26 mouse cellular contexts compared by ENCODE assay signal in genomic region chr5:57803890-57804289, GRCm38 (mm10).
"Had no signal": no experiment of that assay in that cellular context is flagged by ENCODE, and none has a peak within 500 bp of the region (broad histone marks: within the 10 kb centered on the region; RNA-seq: fewer than 3 reads in every experiment).

No protein-coding gene starts in this region.

- H3K4me1 ChIP-seq: embryonic facial prominence, embryonic 10.5 days; embryonic facial prominence, embryonic 12.5 days; embryonic facial prominence, embryonic 13.5 days; embryonic facial prominence, embryonic 15.5 days; forebrain, embryonic 10.5 days; forebrain, embryonic 12.5 days; forebrain, embryonic 13.5 days had no signal

- H3K9ac ChIP-seq: embryonic facial prominence, embryonic 12.5 days; embryonic facial prominence, embryonic 13.5 days; embryonic facial prominence, embryonic 15.5 days; forebrain, embryonic 12.5 days; forebrain, embryonic 13.5 days; forebrain, embryonic 15.5 days; forebrain, postnatal 0 days had no signal

- H3K4me3 ChIP-seq: embryonic facial prominence, embryonic 10.5 days; embryonic facial prominence, embryonic 12.5 days; embryonic facial prominence, embryonic 13.5 days; embryonic facial prominence, embryonic 15.5 days; erythroblast, embryonic 14.5 days; forebrain, embryonic 10.5 days; forebrain, embryonic 12.5 days; forebrain, embryonic 13.5 days; forebrain, embryonic 15.5 days; gastrocnemius, adult 2 months had no signal

- H3K36me3 ChIP-seq: embryonic facial prominence, embryonic 10.5 days; embryonic facial prominence, embryonic 12.5 days; embryonic facial prominence, embryonic 13.5 days; embryonic facial prominence, embryonic 15.5 days; forebrain, embryonic 10.5 days; forebrain, embryonic 12.5 days; forebrain, embryonic 15.5 days had no signal

- DNase-seq: cerebellum, adult 18-20 months; cerebellum, adult 2 months; cerebellum, adult 8-10 months; cerebellum, adult 9-10 months; cerebellum, adult 9-11 months; cerebellum, postnatal 25 days; cerebellum, postnatal 36 days; embryo, embryonic 11 days; forebrain, postnatal 0 days; gastrocnemius, adult 2 months; gastrocnemius, postnatal 10 days; gastrocnemius, postnatal 14 days; gastrocnemius, postnatal 25 days; gastrocnemius, postnatal 36 days; heart, adult 11 months had no signal

- ATAC-seq: forebrain, embryonic 13.5 days; forebrain, embryonic 14.5 days; forebrain, embryonic 15.5 days; forebrain, embryonic 16.5 days; forebrain, postnatal 0 days had no signal

- H3K27me3 ChIP-seq: embryonic facial prominence, embryonic 12.5 days; embryonic facial prominence, embryonic 13.5 days; embryonic facial prominence, embryonic 15.5 days; forebrain, embryonic 12.5 days; forebrain, embryonic 13.5 days; forebrain, embryonic 15.5 days had no signal

- H3K27ac ChIP-seq: embryonic facial prominence, embryonic 10.5 days; embryonic facial prominence, embryonic 12.5 days; embryonic facial prominence, embryonic 13.5 days; embryonic facial prominence, embryonic 15.5 days; forebrain, embryonic 10.5 days; forebrain, embryonic 12.5 days; forebrain, embryonic 13.5 days; forebrain, embryonic 15.5 days; gastrocnemius, adult 2 months had no signal

- H3K9me3 ChIP-seq: embryonic facial prominence, embryonic 10.5 days; embryonic facial prominence, embryonic 12.5 days; embryonic facial prominence, embryonic 13.5 days; embryonic facial prominence, embryonic 15.5 days; forebrain, embryonic 10.5 days; forebrain, embryonic 12.5 days; forebrain, embryonic 13.5 days; forebrain, embryonic 15.5 days had no signal

- H3K4me2 ChIP-seq: embryonic facial prominence, embryonic 12.5 days; embryonic facial prominence, embryonic 13.5 days; embryonic facial prominence, embryonic 15.5 days; forebrain, embryonic 12.5 days; forebrain, embryonic 13.5 days; forebrain, embryonic 15.5 days had no signal
